Mouse (Mus musculus) intestine, embryonic 14.5 days (tissue): ENCODE measurements around the gene Slc25a51. TPM values are rescaled to one million over a fixed set of nuclear protein-coding genes. Genes with fewer than 3 reads are reported as not detected.

Source experiments
- ATAC-seq: fragments of 200-750 bp; cut with Nextera tagmentation; replicated peaks from 2 replicates; pipeline ENCODE4 v1.8.0; 2017; ENCODE audit warnings: low read depth, moderate number of reproducible peaks, moderate TSS enrichment, moderate library complexity; ENCODE audit not compliant: low FRiP score, low TSS enrichment
- DNase-seq: peaks from one replicate; pipeline ENCODE4 v3.0.0-alpha.2; 2018; ENCODE audit warnings: low spot score
- H3K27ac ChIP-seq: fragments of 300-500 bp; sonication (generic); 2 replicates; pipeline ENCODE4 v1.5.1; 2014; ENCODE audit warnings: low read depth, mild to moderate bottlenecking, control low read depth
- H3K27me3 ChIP-seq: fragments of 300-500 bp; sonication (generic); replicated peaks from 2 replicates; pipeline ENCODE4 v1.6.1; 2014; ENCODE audit warnings: low read length, control low read depth; ENCODE audit not compliant: control insufficient read depth, insufficient read depth
- H3K36me3 ChIP-seq: fragments of 300-500 bp; sonication (generic); 2 replicates; pipeline ENCODE4 v1.6.1; 2014; ENCODE audit warnings: low read length, control low read depth; ENCODE audit not compliant: control insufficient read depth, insufficient read depth
- H3K4me1 ChIP-seq: fragments of 300-500 bp; sonication (generic); replicated peaks from 2 replicates; pipeline ENCODE4 v1.6.1; 2014; ENCODE audit warnings: low read length, control low read depth, mixed read lengths; ENCODE audit not compliant: control insufficient read depth, insufficient read depth
- H3K4me2 ChIP-seq: fragments of 300-500 bp; sonication (generic); 2 replicates; pipeline ENCODE4 v1.6.1; 2014; ENCODE audit warnings: low read length
- H3K4me3 ChIP-seq: fragments of 300-500 bp; sonication (generic); 2 replicates; pipeline ENCODE4 v1.5.1; 2014; ENCODE audit warnings: low read depth, low read length, control low read depth, mixed read lengths
- H3K9ac ChIP-seq: fragments of 300-500 bp; sonication (generic); 2 replicates; pipeline ENCODE4 v1.6.1; 2014; ENCODE audit warnings: mild to moderate bottlenecking, low read length
- H3K9me3 ChIP-seq: fragments of 300-500 bp; sonication (generic); 2 replicates; pipeline ENCODE4 v1.6.1; 2016; ENCODE audit warnings: low read length, control low read depth; ENCODE audit not compliant: control insufficient read depth
- WGBS: fragments of 180-500 bp; shearing (Covaris S2); extraction: QIAGEN DNeasy Blood & Tissue Kit; methylation state at CpG from one replicate; pipeline ENCODE4 v1.1.7; 2014; 5-methylcytosine and 5-hydroxymethylcytosine counted together
- polyA plus RNA-seq: library from polyadenylated mRNA; unstranded; fragments of >200 nt; fragmentation: Nextera tagmentation; extraction: Ambion mirVana; gene quantifications from 2 replicates; pipeline ENCODE4 v1.2.1, GENCODE M21; 2014

Gene Slc25a51
- polyA plus RNA-seq, 1 experiment from 2014 or later: 46.7 TPM

- no peaks in the 10 kb centered on the region for H3K27me3 ChIP-seq
- H3K36me3 ChIP-seq: peaks cover 14% of the 10 kb centered on the region
- H3K27ac ChIP-seq: no peak overlapping the region
- H3K9ac ChIP-seq: no peak overlapping the region
- H3K9me3 ChIP-seq: no peaks in the 10 kb centered on the region
- no peaks in the 10 kb centered on the region for H3K4me1 ChIP-seq
- DNase-seq (no peak), ATAC-seq (no peak)
- H3K4me2 ChIP-seq: no peak overlapping the region
- H3K4me3 ChIP-seq: no peak overlapping the region
- 74% methylated on average over 3 of the region's 3 CpGs for WGBS
Measured at GRCm38 (mm10) chr4:45445235-45445634, 36.7 kb upstream of the Slc25a51 start.

DNA sequence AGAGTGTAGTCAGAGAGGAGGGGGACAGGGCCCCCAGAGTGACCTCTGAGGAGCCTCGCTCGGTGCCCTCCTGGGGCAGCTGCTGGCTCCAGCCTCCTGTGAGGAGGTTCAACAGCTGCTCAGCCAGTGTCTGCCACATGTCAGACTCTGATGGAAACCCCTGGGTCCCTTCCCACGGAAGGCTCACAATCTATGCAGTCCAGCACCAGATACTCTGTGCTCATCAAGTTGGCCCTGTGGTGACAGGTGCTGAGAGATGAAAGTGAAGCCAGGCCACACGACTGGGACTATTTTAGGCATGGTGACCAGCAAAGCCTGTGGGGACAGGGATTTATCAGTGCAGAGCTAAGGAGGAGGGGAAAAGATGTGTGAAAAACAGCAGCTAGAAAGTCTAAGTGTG is 36.2 kb upstream of the Slc25a51 start:
- peaks cover 14% of the 10 kb centered on the region for H3K36me3 ChIP-seq
- no peak overlapping the region for H3K4me3 ChIP-seq
- DNase-seq: no peak
- H3K9me3 ChIP-seq: no peaks in the 10 kb centered on the region
- ATAC-seq: no peak
- WGBS: 33% methylated on average over 4 of the region's 4 CpGs
- H3K27ac ChIP-seq: no peak overlapping the region
- H3K4me1 ChIP-seq: peaks cover 1% of the 10 kb centered on the region; the same call in 1 of the 2 replicates
- H3K27me3 ChIP-seq: no peaks in the 10 kb centered on the region
- no peak overlapping the region for H3K9ac ChIP-seq
- H3K4me2 ChIP-seq: no peak overlapping the region

GRCm38 (mm10) chr4:45443652-45444051 is 35.1 kb upstream of the Slc25a51 start:
- ATAC-seq (no peak), DNase-seq (no peak)
- H3K9ac ChIP-seq: no peak overlapping the region
- WGBS: 85% methylated on average over 7 of the region's 7 CpGs
- H3K27me3 ChIP-seq: no peaks in the 10 kb centered on the region
- H3K4me2 ChIP-seq: no peak overlapping the region
- peaks cover 14% of the 10 kb centered on the region for H3K36me3 ChIP-seq
- no peaks in the 10 kb centered on the region for H3K9me3 ChIP-seq
- no peak overlapping the region for H3K27ac ChIP-seq
- H3K4me3 ChIP-seq: no peak overlapping the region
- peaks cover 13% of the 10 kb centered on the region for H3K4me1 ChIP-seq

DNA sequence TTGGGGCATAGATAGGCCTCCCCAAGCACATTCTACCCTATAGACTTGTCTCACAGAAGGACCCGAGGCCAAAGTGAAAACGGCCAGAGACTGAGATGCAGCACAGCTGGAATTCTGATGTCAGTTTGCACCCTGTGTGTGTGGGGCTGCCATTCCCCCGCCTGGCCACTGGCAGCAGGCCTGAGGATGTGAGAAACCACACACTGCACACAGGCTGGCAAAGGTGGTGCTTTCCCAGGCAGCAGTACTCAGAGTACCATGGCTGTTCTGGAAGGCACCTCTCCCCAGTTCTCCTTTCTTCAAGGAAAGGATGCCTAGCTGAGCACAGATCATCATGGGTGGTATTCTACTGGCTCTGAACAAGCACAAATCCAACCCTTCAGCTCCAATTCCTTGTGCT is 33.7 kb upstream of the Slc25a51 start:
- no peak for DNase-seq
- no peak for ATAC-seq
- H3K9ac ChIP-seq: no peak overlapping the region
- peaks cover 14% of the 10 kb centered on the region for H3K36me3 ChIP-seq
- no peak overlapping the region for H3K4me3 ChIP-seq
- no peaks in the 10 kb centered on the region for H3K9me3 ChIP-seq
- H3K27me3 ChIP-seq: no peaks in the 10 kb centered on the region
- WGBS: 53% methylated on average over 3 of the region's 3 CpGs
- H3K27ac ChIP-seq: no peak overlapping the region
- no peak overlapping the region for H3K4me2 ChIP-seq
- H3K4me1 ChIP-seq: peaks cover 16% of the 10 kb centered on the region

GRCm38 (mm10) chr4:45441778-45442177 is 33.2 kb upstream of the Slc25a51 start:
- 67% methylated on average over 1 of the region's 1 CpGs for WGBS
- H3K4me3 ChIP-seq: no peak overlapping the region
- no peak overlapping the region for H3K4me2 ChIP-seq
- H3K27ac ChIP-seq: no peak overlapping the region
- H3K9me3 ChIP-seq: no peaks in the 10 kb centered on the region
- no peak for DNase-seq
- ATAC-seq: no peak
- H3K27me3 ChIP-seq: no peaks in the 10 kb centered on the region
- no peak overlapping the region for H3K9ac ChIP-seq
- H3K4me1 ChIP-seq: peaks cover 20% of the 10 kb centered on the region
- H3K36me3 ChIP-seq: peaks cover 14% of the 10 kb centered on the region

- no peak for ATAC-seq
- Histone ChIP-seq H3K4me2 (no peak overlapping the region), H3K27me3 (no peaks in the 10 kb centered on the region), H3K9me3 (no peaks in the 10 kb centered on the region), H3K4me1 (peaks cover 39% of the 10 kb centered on the region), H3K9ac (no peak overlapping the region), H3K4me3 (no peak overlapping the region), H3K36me3 (peaks cover 8% of the 10 kb centered on the region), H3K27ac (peak overlapping the region; percentile 18)
- 21% methylated on average over 5 of the region's 5 CpGs for WGBS
- no peak for DNase-seq
Measured at GRCm38 (mm10) chr4:45439281-45439680, 30.7 kb upstream of the Slc25a51 start.

DNA sequence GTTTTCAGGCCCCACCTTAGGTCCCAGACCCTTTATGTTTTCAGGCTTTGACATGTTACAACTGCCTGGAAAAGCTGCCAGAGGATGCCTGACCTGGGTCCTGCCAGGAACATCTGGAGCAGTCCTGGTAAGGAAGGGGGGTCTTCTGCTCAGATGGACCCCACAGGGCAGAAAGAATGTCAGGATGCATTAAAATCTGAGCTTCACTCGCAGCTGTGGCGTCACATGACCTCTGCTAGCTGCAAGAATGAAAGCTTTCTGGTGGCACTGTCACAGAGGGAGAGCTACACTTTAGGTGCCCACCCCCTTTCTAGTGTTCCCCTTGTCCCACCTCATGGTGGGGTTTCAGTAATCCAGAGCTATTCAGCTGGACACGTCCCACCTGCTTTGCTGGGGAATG is 28.4 kb upstream of the Slc25a51 start:
- no peak for DNase-seq

GRCm38 (mm10) chr4:45436383-45436913 is 27.9 kb upstream of the Slc25a51 start:
- DNase-seq (no peak), ATAC-seq (peak; percentile 21; the same call in 1 of the 2 replicates)
- H3K4me1 ChIP-seq: peaks cover 39% of the 10 kb centered on the region
- no peaks in the 10 kb centered on the region for H3K36me3 ChIP-seq
- H3K9ac ChIP-seq: no peak overlapping the region
- WGBS: 38% methylated on average over 7 of the region's 7 CpGs
- no peak overlapping the region for H3K4me2 ChIP-seq
- H3K4me3 ChIP-seq: no peak overlapping the region
- H3K9me3 ChIP-seq: no peaks in the 10 kb centered on the region
- no peaks in the 10 kb centered on the region for H3K27me3 ChIP-seq
- no peak overlapping the region for H3K27ac ChIP-seq

More for the DNA sequence above, 28.4 kb upstream of the Slc25a51 start:
- Histone ChIP-seq H3K4me2 (no peak overlapping the region), H3K9ac (no peak overlapping the region), H3K4me3 (no peak overlapping the region), H3K9me3 (no peaks in the 10 kb centered on the region), H3K36me3 (no peaks in the 10 kb centered on the region), H3K4me1 (peaks cover 39% of the 10 kb centered on the region), H3K27ac (no peak overlapping the region), H3K27me3 (no peaks in the 10 kb centered on the region)
- no peak; the same call in 1 of the 2 replicates for ATAC-seq
- 24% methylated on average over 3 of the region's 3 CpGs for WGBS

DNA sequence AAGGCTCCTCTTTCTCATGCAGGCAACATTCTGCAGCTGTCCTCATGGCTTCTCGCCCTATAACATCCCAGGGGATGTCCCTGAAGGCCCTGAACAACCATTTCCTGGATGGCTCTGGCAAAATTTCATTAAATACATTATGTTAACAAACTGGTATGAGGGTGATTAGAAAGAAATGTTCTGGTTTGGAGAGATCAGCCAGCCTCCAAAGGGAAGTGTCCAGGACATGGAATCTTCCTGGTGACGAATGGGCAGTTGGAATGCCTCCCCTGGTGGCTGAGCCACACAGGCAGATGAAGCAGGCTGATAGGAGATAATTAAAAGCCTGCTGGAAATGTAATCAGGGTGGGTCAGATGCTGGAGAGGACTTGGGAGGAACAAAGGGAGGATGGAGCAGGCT is 27.3 kb upstream of the Slc25a51 start:
- Histone ChIP-seq H3K9ac (no peak overlapping the region), H3K4me2 (no peak overlapping the region), H3K4me1 (peaks cover 39% of the 10 kb centered on the region), H3K27ac (no peak overlapping the region), H3K4me3 (no peak overlapping the region), H3K36me3 (no peaks in the 10 kb centered on the region), H3K27me3 (no peaks in the 10 kb centered on the region), H3K9me3 (no peaks in the 10 kb centered on the region)
- DNase-seq (no peak), ATAC-seq (no peak)
- WGBS: 38% methylated on average over 2 of the region's 2 CpGs
